Mouse (Mus musculus) stomach, embryonic 14.5 days (tissue): ENCODE data around the gene Ccdc40. TPM values are rescaled to one million over a fixed set of nuclear protein-coding genes. Genes with fewer than 3 reads are reported as not detected.

Experiments
- ATAC-seq: fragments of 200-750 bp; cut with Nextera tagmentation; 2 replicates; pipeline ENCODE4 v1.8.0; 2017; ENCODE audit warnings: low read depth, moderate TSS enrichment; ENCODE audit not compliant: insufficient number of reproducible peaks, insufficient read depth, low FRiP score
- H3K27ac ChIP-seq: fragments of 300-500 bp; sonication (generic); 2 replicates; pipeline ENCODE4 v1.5.1; 2014; ENCODE audit warnings: mild to moderate bottlenecking, low read length, moderate library complexity, mixed read lengths
- H3K27me3 ChIP-seq: fragments of 300-500 bp; sonication (generic); 2 replicates; pipeline ENCODE4 v1.6.1; 2014; ENCODE audit warnings: low read length, control low read depth, mixed read lengths; ENCODE audit not compliant: control insufficient read depth, insufficient read depth
- H3K36me3 ChIP-seq: fragments of 300-500 bp; sonication (generic); 2 replicates; pipeline ENCODE4 v1.6.1; 2014; ENCODE audit warnings: mild to moderate bottlenecking, control low read depth, low read length, moderate library complexity, mixed read lengths; ENCODE audit not compliant: control insufficient read depth, insufficient read depth
- H3K4me1 ChIP-seq: fragments of 300-500 bp; sonication (generic); 2 replicates; pipeline ENCODE4 v1.6.1; 2014; ENCODE audit warnings: low read length, control low read depth, mixed read lengths; ENCODE audit not compliant: control insufficient read depth, insufficient read depth
- H3K4me2 ChIP-seq: fragments of 300-500 bp; sonication (generic); replicated peaks from 2 replicates; pipeline ENCODE4 v1.6.1; 2014; ENCODE audit warnings: low read depth, low read length, control low read depth
- H3K4me3 ChIP-seq: fragments of 300-500 bp; sonication (generic); 2 replicates; pipeline ENCODE4 v1.5.1; 2014; ENCODE audit warnings: low read depth, low read length, control low read depth
- H3K9ac ChIP-seq: fragments of 300-500 bp; sonication (generic); replicated peaks from 2 replicates; pipeline ENCODE4 v1.6.1; 2014; ENCODE audit warnings: low read depth, mild to moderate bottlenecking, control low read depth, low read length, moderate library complexity, mixed read lengths
- H3K9me3 ChIP-seq: fragments of 300-500 bp; sonication (generic); 2 replicates; pipeline ENCODE4 v1.6.1; 2016; ENCODE audit warnings: low read depth, low read length, control low read depth; ENCODE audit not compliant: control insufficient read depth
- WGBS: fragments of 180-500 bp; shearing (Covaris S2); extraction: QIAGEN DNeasy Blood & Tissue Kit; methylation state at CpG from one replicate; pipeline ENCODE4 v1.1.7; 2014; 5-methylcytosine and 5-hydroxymethylcytosine counted together
- polyA plus RNA-seq: library from polyadenylated mRNA; unstranded; fragments of >200 nt; fragmentation: Nextera tagmentation; extraction: Ambion mirVana; gene quantifications from 2 replicates; pipeline ENCODE4 v1.2.1, GENCODE M21; 2014

The Ccdc40 gene
- polyA plus RNA-seq, 1 experiment from 2014 or later = 4.3 TPM

DNA sequence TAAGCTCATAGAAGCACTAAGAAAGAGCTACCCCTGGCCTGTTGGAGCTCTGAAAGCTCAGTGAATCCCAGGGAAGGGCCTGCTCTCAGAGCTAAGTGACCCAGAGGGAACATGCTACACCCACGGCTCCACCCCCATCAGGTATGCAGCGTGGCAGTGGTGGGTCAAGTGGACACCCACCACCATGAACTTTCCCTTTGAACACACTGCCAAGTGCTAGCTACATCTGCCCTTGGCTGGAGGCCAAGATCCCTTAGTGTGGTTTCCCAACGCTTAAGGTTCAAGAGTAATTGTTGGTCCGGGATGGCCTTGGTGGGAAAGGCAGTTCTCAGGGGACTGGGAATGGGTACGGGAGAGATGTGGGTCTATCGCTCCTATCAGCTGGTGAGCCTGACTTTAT is 40.0 kb upstream of the Ccdc40 start:
- ATAC-seq = no peak
- peaks cover 18% of the 10 kb centered on the region; the same call in 1 of the 2 replicates for H3K4me1 ChIP-seq
- WGBS = 62% methylated on average over 6 of the region's 6 CpGs
- H3K4me2 ChIP-seq = no peak overlapping the region
- no peak overlapping the region for H3K4me3 ChIP-seq
- no peak overlapping the region for H3K27ac ChIP-seq
- H3K36me3 ChIP-seq = no peaks in the 10 kb centered on the region
- no peak overlapping the region for H3K9ac ChIP-seq
- H3K27me3 ChIP-seq = no peaks in the 10 kb centered on the region
- no peaks in the 10 kb centered on the region for H3K9me3 ChIP-seq

DNA sequence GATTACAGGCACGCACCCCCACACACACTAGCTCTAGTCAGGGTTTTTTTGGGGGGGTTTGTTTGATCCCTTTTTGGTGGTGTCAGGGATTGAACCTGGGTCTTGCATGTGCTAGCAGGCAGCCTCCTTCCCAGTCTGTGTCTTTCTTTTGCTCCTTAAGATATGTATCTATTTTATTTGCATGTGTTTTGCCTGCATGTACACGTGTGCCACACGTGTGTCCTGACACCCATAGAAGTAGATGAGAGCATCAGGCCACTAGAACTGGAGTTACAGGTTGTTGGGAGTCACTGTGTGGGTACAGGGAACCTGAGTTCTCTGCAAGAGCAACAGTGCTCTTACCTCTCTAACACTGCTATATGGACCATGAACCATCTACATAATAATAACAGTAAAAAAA is 39.1 kb upstream of the Ccdc40 start:
- no peak overlapping the region for H3K9ac ChIP-seq
- H3K27me3 ChIP-seq = no peaks in the 10 kb centered on the region
- ATAC-seq = no peak
- H3K36me3 ChIP-seq = no peaks in the 10 kb centered on the region
- peaks cover 18% of the 10 kb centered on the region; the same call in 1 of the 2 replicates for H3K4me1 ChIP-seq
- H3K27ac ChIP-seq = no peak overlapping the region
- WGBS = 93% methylated on average over 3 of the region's 3 CpGs
- H3K9me3 ChIP-seq = no peaks in the 10 kb centered on the region
- no peak overlapping the region for H3K4me2 ChIP-seq
- H3K4me3 ChIP-seq = no peak overlapping the region

DNA sequence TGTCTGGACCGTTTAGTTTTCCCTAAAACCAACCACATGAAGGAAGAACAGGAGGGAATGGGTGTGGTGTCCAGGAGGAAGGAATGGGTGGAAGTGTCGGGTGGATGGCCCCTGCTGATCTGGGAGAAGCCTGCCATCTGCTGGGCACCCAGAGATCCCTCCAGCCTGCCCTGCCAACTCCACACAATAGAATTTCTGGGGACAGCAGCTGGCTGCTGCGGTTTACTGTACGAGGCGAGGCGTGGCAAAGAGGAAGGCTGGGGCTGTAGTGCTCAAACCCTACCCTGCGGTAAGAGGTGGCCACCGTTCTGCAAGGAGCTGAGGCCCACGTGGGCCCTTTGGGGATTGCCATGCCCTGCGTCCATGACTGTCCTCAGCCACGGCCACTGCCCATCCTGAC is 37.9 kb upstream of the Ccdc40 start:
- no peak overlapping the region for H3K9ac ChIP-seq
- H3K27me3 ChIP-seq = no peaks in the 10 kb centered on the region
- no peak overlapping the region for H3K4me3 ChIP-seq
- no peaks in the 10 kb centered on the region for H3K9me3 ChIP-seq
- no peaks in the 10 kb centered on the region for H3K36me3 ChIP-seq
- H3K27ac ChIP-seq = no peak overlapping the region
- no peak overlapping the region for H3K4me2 ChIP-seq
- 25% methylated on average over 11 of the region's 11 CpGs for WGBS
- ATAC-seq = peak; percentile 59; the same call in 1 of the 2 replicates
- H3K4me1 ChIP-seq = peaks cover 18% of the 10 kb centered on the region; the same call in 1 of the 2 replicates

GRCm38 (mm10) chr11:119191606-119192081 is 36.7 kb upstream of the Ccdc40 start:
- ATAC-seq = no peak
- Histone ChIP-seq H3K4me3 (no peak overlapping the region), H3K9me3 (no peaks in the 10 kb centered on the region), H3K27ac (no peak overlapping the region), H3K4me1 (peaks cover 18% of the 10 kb centered on the region; the same call in 1 of the 2 replicates), H3K4me2 (no peak overlapping the region), H3K36me3 (no peaks in the 10 kb centered on the region), H3K27me3 (no peaks in the 10 kb centered on the region), H3K9ac (no peak overlapping the region)
- WGBS = 82% methylated on average over 9 of the region's 9 CpGs

DNA sequence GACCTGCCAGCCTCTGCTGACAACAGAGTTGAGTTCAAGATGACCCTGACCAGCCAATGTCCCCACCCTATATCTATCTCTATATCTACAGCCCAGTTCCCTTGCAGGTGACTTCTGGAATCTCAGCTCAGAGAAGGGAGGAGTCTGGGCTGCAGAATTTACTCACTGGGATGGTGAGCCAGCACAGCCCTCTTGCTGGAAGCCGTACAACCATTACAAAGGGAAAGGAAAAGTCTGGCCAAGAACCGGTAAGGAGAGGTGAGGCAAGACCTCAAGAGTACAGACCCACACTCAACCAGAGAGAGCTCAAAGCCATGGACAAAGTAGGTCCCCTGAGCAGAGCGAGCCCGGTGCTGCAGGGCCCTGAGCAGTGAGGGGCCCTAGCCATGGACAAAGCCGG is 36.2 kb upstream of the Ccdc40 start:
- Histone ChIP-seq H3K4me3 (no peak overlapping the region), H3K4me2 (no peak overlapping the region), H3K27me3 (no peaks in the 10 kb centered on the region), H3K36me3 (no peaks in the 10 kb centered on the region), H3K9ac (no peak overlapping the region), H3K27ac (no peak overlapping the region), H3K4me1 (peaks cover 15% of the 10 kb centered on the region; the same call in 1 of the 2 replicates), H3K9me3 (no peaks in the 10 kb centered on the region)
- ATAC-seq = no peak
- WGBS = 78% methylated on average over 5 of the region's 5 CpGs

DNA sequence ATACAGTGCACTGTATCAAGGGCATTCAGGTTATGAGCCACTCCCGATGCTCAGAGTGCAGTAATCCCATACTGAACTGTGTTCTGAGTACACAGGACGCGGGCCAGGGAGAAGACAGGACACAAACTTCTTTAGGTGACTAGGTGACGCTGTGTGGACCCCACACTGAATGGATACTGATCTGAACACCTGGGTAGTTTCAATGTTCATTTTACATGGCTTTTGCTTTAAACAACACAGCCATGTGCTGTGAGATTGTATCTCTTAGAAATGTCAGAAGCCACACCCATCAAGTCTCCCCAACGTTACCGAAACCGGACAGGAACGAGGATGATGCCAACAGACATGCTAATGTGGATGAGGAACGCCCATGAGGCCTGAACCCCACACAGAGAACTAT is 35.8 kb upstream of the Ccdc40 start:
- WGBS = 67% methylated on average over 9 of the region's 9 CpGs
- no peak for ATAC-seq
- H3K4me2 ChIP-seq = no peak overlapping the region
- H3K27me3 ChIP-seq = no peaks in the 10 kb centered on the region
- no peak overlapping the region for H3K4me3 ChIP-seq
- no peak overlapping the region for H3K9ac ChIP-seq
- no peaks in the 10 kb centered on the region for H3K36me3 ChIP-seq
- H3K4me1 ChIP-seq = peaks cover 11% of the 10 kb centered on the region; the same call in 1 of the 2 replicates
- no peak overlapping the region for H3K27ac ChIP-seq
- no peaks in the 10 kb centered on the region for H3K9me3 ChIP-seq

DNA sequence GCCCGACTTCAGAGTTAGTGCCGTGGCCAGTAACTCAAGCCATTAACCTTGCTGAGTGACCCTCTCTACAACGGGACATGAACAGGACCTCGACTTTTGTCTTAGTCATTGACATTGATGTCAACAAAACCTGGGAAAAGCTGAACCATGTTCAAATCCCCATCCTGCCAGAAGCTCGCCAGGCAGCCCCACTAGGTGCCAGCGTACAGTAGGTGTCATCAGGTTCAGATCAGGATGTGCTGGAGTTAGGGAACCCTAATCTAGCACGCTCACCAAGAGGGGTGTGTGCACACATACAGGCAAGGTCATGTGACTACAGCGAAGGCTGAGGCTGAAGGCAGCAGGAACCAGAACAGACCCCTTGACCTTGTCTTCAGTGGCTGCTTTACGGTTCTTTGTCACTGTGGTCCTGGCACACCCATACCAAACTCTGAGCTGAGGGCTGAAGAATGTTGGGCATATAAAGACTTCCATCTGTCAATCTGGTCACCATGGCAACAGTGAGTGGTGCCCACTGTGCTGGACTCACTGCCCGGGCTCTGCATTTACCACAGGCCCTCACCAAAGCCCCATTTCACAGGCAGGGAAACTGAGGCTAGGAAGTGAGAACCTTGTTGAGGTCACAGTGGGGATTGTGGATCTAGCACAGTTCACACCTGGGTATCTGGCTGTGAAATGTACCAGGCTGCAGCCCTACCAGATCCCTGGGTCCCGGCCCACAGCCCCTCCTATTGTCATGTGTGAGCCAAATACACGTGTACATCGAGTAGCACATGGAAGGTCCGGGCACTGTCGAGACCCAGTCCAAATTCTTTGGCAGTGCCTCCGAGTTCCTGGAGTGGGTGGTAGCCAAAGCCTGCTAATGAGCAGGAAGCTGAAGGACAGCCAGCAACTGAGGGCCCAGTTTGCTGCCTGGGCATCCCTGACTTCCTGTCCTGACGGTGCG is 30.5 kb upstream of the Ccdc40 start:
- Histone ChIP-seq H3K4me2 (no peak overlapping the region), H3K27me3 (no peaks in the 10 kb centered on the region), H3K27ac (no peak overlapping the region), H3K9ac (no peak overlapping the region), H3K9me3 (no peaks in the 10 kb centered on the region), H3K36me3 (no peaks in the 10 kb centered on the region; the same call in 1 of the 2 replicates), H3K4me3 (no peak overlapping the region), H3K4me1 (0 out of 2 replicates have a peak, but pooled peaks cover 5% of the 10 kb centered on the region)
- ATAC-seq = no peak
- 88% methylated on average over 18 of the region's 18 CpGs for WGBS

DNA sequence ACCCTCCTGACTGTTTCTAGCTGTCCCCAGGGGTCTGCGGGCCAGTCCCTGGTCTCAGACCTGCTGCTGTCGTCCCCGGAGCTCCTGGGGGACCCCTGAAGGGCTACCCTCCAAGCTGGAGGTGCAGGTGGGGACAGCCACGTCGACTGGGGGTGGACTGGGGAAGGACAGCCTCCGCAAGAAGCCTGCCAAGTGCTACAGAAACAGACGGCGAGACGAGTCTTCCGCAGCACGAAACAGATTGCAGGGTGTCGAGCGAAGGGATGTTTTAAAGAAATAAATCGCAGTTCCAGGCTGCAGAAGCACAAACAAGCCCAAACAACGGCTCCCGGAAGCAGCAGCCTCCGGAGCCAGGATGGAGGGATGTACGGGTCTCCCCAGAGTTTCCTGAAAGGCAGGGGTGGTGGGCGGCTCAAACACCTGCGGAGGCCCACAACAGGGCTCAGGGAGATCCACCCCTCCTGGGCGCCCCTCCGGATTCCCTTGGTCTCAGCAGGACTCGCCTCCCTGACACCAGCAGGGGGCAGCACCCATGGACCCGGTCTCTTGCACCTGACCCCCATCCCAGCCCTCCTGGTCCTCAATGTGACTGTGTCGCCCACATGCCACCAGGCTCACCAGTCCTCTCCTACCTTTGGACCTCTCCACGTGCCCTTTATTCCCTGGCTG is 29.7 kb upstream of the Ccdc40 start:
- Histone ChIP-seq H3K4me2 (no peak overlapping the region), H3K4me1 (0 out of 2 replicates have a peak, but pooled peaks cover 5% of the 10 kb centered on the region)
- ATAC-seq = no peak

More for the DNA sequence above, 29.7 kb upstream of the Ccdc40 start:
- Histone ChIP-seq H3K9ac (no peak overlapping the region), H3K27ac (no peak overlapping the region), H3K27me3 (no peaks in the 10 kb centered on the region), H3K4me3 (no peak overlapping the region), H3K36me3 (no peaks in the 10 kb centered on the region; the same call in 1 of the 2 replicates), H3K9me3 (no peaks in the 10 kb centered on the region)
- WGBS = 51% methylated on average over 26 of the region's 26 CpGs
